Mouse (Mus musculus): ENCODE measurements at regions not wholly inside any gene's neighbourhood (a gene's known extent, or its start where the extent isn't known, plus 50 kb on each side); places are given as distances from the start of the nearest gene placed in this dataset.

DNA sequence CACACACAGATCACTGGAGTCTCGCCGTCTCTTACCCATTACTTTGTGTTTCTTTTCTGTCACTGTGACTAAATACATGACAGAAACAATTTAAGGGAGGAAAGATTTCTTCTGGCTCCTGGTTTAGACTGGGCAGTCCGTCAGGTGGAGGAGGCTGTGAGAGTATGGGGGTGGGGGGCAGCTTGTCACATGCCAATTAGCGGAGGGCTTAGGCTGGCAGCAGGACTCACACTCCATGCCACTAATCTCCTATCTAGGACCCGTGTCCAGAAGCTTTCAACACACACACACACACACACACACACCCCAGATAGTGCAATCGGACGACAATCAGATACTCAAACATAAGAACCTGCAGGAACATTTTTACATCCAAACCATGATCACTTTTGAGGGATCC, 73.0 kb downstream of the Irx6 start:
- no peak overlapping the region for H3K9ac ChIP-seq (ENCODE audit: insufficient read depth, low read depth)
- H3K9me3 ChIP-seq (replicated peaks; ENCODE audit: low read length): peaks cover 76% of the 10 kb centered on the region
- in situ Hi-C loops (cut with MboI; ENCODE audit: low pct_ligation_motif_present, low pct_unique_long_range_greater_than_20kb, low sequenced_read_pairs) (no loop called here), dilution Hi-C loops (cut with MboI; ENCODE audit: extremely low pct_ligation_motif_present, extremely low pct_unique_long_range_greater_than_20kb, low sequenced_read_pairs) (no loop called here)
- H3K4me3 ChIP-seq (replicated peaks in 1 of 3; ENCODE audit: low read depth in 2 of 3, low read length in 2 of 3, poor library complexity in 1 of 3): no peak overlapping the region
- TF ChIP-seq USF1 (IDR thresholded peaks at IDR 0.05; ENCODE audit: low read depth, low read length): no peak
- TF ChIP-seq GABPA (IDR thresholded peaks at IDR 0.05; ENCODE audit: insufficient replicate concordance, low read depth, low read length): no peak
- TF ChIP-seq UBTF (IDR thresholded peaks at IDR 0.05; ENCODE audit: low read depth, low read length): no peak
- TF ChIP-seq ZMIZ1 (IDR thresholded peaks at IDR 0.05; ENCODE audit: low read depth, low read length): no peak
- TF ChIP-seq MAZ (IDR thresholded peaks at IDR 0.05; ENCODE audit: low read depth, low read length): no peak
- TF ChIP-seq ZC3H11A (IDR thresholded peaks at IDR 0.05; ENCODE audit: low read depth, low read length): no peak
- no peak for TF ChIP-seq SIN3A (IDR thresholded peaks at IDR 0.05; ENCODE audit: low read length)
- TF ChIP-seq TBP (conservative IDR thresholded peaks at IDR 0.05; ENCODE audit: low read depth, low read length): no peak
- TF ChIP-seq RAD21 (IDR thresholded peaks at IDR 0.05; ENCODE audit: low read depth, low read length): no peak
- no peak for DNase-seq (ENCODE audit: extremely low read depth)
- no peak overlapping the region for H3K4me2 ChIP-seq (ENCODE audit: insufficient read depth, low read depth, poor library complexity, severe bottlenecking)
- no peaks in the 10 kb centered on the region for H3K79me2 ChIP-seq (replicated peaks; ENCODE audit: control insufficient read depth, extremely low read depth, insufficient read depth, poor library complexity, severe bottlenecking)
- no peaks in the 10 kb centered on the region for H3K36me3 ChIP-seq (replicated peaks in 1 of 2; ENCODE audit: control insufficient read depth in 1 of 2, insufficient read depth in 1 of 2, low read length in 1 of 2)
- no peaks in the 10 kb centered on the region for H3K4me1 ChIP-seq (ENCODE audit: control insufficient read depth in 1 of 2, insufficient read depth in 2 of 2)
- H3K27me3 ChIP-seq (replicated peaks): no peaks in the 10 kb centered on the region
- no peak overlapping the region for H3K27ac ChIP-seq (ENCODE audit: insufficient read depth, low read depth)

DNA sequence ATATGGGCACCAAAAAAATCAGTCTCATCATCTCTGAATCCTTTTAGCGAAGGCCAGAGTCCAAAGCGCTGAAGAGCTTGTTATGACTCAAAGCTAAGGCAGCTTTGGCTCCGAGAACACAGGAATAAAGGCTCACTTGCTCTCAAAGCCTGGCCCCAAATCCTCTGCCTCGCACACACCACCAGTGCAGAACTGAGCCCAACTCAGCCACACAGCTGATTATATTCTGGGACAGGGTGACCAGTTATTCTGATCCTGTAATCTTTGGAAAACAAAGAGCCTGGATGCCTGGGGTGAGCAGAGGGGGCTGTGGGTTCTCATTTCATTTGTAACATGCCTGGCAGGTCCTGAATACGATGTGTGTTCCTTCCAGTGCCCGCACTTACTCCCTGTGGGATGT, 73.9 kb downstream of the Irx6 start:
- Histone ChIP-seq H3K79me2 (replicated peaks; ENCODE audit: control insufficient read depth, extremely low read depth, insufficient read depth, poor library complexity, severe bottlenecking) (no peaks in the 10 kb centered on the region), H3K4me1 (ENCODE audit: control insufficient read depth in 1 of 2, insufficient read depth in 2 of 2) (no peaks in the 10 kb centered on the region), H3K9ac (ENCODE audit: insufficient read depth, low read depth) (no peak overlapping the region), H3K4me3 (replicated peaks in 1 of 3; ENCODE audit: low read depth in 2 of 3, low read length in 2 of 3, poor library complexity in 1 of 3) (no peak overlapping the region), H3K36me3 (replicated peaks in 1 of 2; ENCODE audit: control insufficient read depth in 1 of 2, insufficient read depth in 1 of 2, low read length in 1 of 2) (no peaks in the 10 kb centered on the region), H3K27me3 (replicated peaks) (no peaks in the 10 kb centered on the region), H3K9me3 (replicated peaks; ENCODE audit: low read length) (peaks cover 75% of the 10 kb centered on the region), H3K4me2 (ENCODE audit: insufficient read depth, low read depth, poor library complexity, severe bottlenecking) (no peak overlapping the region), H3K27ac (ENCODE audit: insufficient read depth, low read depth) (no peak overlapping the region)
- in situ Hi-C loops (cut with MboI; ENCODE audit: low pct_ligation_motif_present, low pct_unique_long_range_greater_than_20kb, low sequenced_read_pairs) (no loop called here), dilution Hi-C loops (cut with MboI; ENCODE audit: extremely low pct_ligation_motif_present, extremely low pct_unique_long_range_greater_than_20kb, low sequenced_read_pairs) (no loop called here)
- TF ChIP-seq USF1 (IDR thresholded peaks at IDR 0.05; ENCODE audit: low read depth, low read length) (no peak), MYC (IDR thresholded peaks at IDR 0.05; ENCODE audit: low read depth, low read length) (no peak), BHLHE40 (IDR thresholded peaks at IDR 0.05; ENCODE audit: low read depth, low read length) (no peak), SIN3A (IDR thresholded peaks at IDR 0.05; ENCODE audit: low read length) (no peak), MAZ (IDR thresholded peaks at IDR 0.05; ENCODE audit: low read depth, low read length) (no peak), MAX (IDR thresholded peaks at IDR 0.05; ENCODE audit: low read length) (no peak), MXI1 (IDR thresholded peaks at IDR 0.05; ENCODE audit: low read depth, low read length) (no peak), IRF4 (IDR thresholded peaks at IDR 0.05; ENCODE audit: low read depth, low read length) (no peak), NRF1 (IDR thresholded peaks at IDR 0.05; ENCODE audit: low read depth, low read length) (no peak), CHD2 (IDR thresholded peaks at IDR 0.05; ENCODE audit: low read length) (no peak), ZC3H11A (IDR thresholded peaks at IDR 0.05; ENCODE audit: low read depth, low read length) (no peak)
- DNase-seq (ENCODE audit: extremely low read depth): no peak
